Mouse (Mus musculus) midbrain, embryonic 10.5 days (tissue): ENCODE measurements at regions not wholly inside any gene's neighbourhood (a gene's known extent, or its start where the extent isn't known, plus 50 kb on each side); places are given as distances from the start of the nearest gene placed in this dataset.

Experiments
- DNase-seq: peaks from one replicate; pipeline ENCODE4 v3.0.0-alpha.2; 2017; ENCODE audit warnings: low spot score
- H3K27ac ChIP-seq: fragments of 300-500 bp; sonication (generic); replicated peaks from 2 replicates; pipeline ENCODE4 v1.5.1; 2016; ENCODE audit warnings: mild to moderate bottlenecking
- H3K27me3 ChIP-seq: fragments of 300-500 bp; sonication (generic); 2 replicates; pipeline ENCODE4 v1.6.1; 2016; ENCODE audit warnings: low read depth, mild to moderate bottlenecking; ENCODE audit not compliant: poor library complexity, severe bottlenecking
- H3K36me3 ChIP-seq: fragments of 300-500 bp; sonication (generic); 2 replicates; pipeline ENCODE4 v1.6.1; 2016; ENCODE audit warnings: mild to moderate bottlenecking, moderate library complexity
- H3K4me1 ChIP-seq: fragments of 300-500 bp; sonication (generic); 2 replicates; pipeline ENCODE4 v1.6.1; 2016
- H3K4me3 ChIP-seq: fragments of 300-500 bp; sonication (generic); 2 replicates; pipeline ENCODE4 v1.5.1; 2016; ENCODE audit warnings: mild to moderate bottlenecking, moderate library complexity
- H3K9me3 ChIP-seq: fragments of 300-500 bp; sonication (generic); replicated peaks from 2 replicates; pipeline ENCODE4 v1.6.1; 2016; ENCODE audit warnings: mild to moderate bottlenecking
- WGBS: fragments of 180-500 bp; shearing (Covaris S2); methylation state at CpG from one replicate; pipeline ENCODE4 v1.1.7; 2016; 5-methylcytosine and 5-hydroxymethylcytosine counted together

GRCm38 (mm10) chr2:9749829-9750788 is 130.9 kb upstream of the 4930412O13Rik start:
- no peak overlapping the region for H3K4me3 ChIP-seq
- DNase-seq, result no peak
- peaks cover 10% of the 10 kb centered on the region for H3K4me1 ChIP-seq
- no peaks in the 10 kb centered on the region for H3K36me3 ChIP-seq
- no peaks in the 10 kb centered on the region for H3K27me3 ChIP-seq
- no peaks in the 10 kb centered on the region for H3K9me3 ChIP-seq
- WGBS, result 48% methylated on average over 11 of the region's 11 CpGs
- H3K27ac ChIP-seq, result no peak overlapping the region

- no peaks in the 10 kb centered on the region for H3K36me3 ChIP-seq
- H3K4me1 ChIP-seq, result peaks cover 10% of the 10 kb centered on the region
- no peak for DNase-seq
- no peaks in the 10 kb centered on the region for H3K9me3 ChIP-seq
- H3K27me3 ChIP-seq, result no peaks in the 10 kb centered on the region
- no peak overlapping the region for H3K4me3 ChIP-seq
- H3K27ac ChIP-seq, result no peak overlapping the region
- WGBS, result 94% methylated on average over 7 of the region's 7 CpGs
Observed at GRCm38 (mm10) chr2:9753691-9754090, 127.4 kb upstream of the 4930412O13Rik start.

GRCm38 (mm10) chr2:9754153-9754552 is 126.9 kb upstream of the 4930412O13Rik start:
- H3K4me3 ChIP-seq, result no peak overlapping the region
- DNase-seq, result no peak
- no peak overlapping the region for H3K27ac ChIP-seq
- H3K27me3 ChIP-seq, result no peaks in the 10 kb centered on the region
- 90% methylated on average over 6 of the region's 6 CpGs for WGBS
- no peaks in the 10 kb centered on the region for H3K9me3 ChIP-seq
- peaks cover 10% of the 10 kb centered on the region for H3K4me1 ChIP-seq
- no peaks in the 10 kb centered on the region for H3K36me3 ChIP-seq

- Histone ChIP-seq H3K27ac (no peak overlapping the region), H3K9me3 (no peaks in the 10 kb centered on the region), H3K4me3 (no peak overlapping the region), H3K36me3 (no peaks in the 10 kb centered on the region), H3K4me1 (no peaks in the 10 kb centered on the region), H3K27me3 (no peaks in the 10 kb centered on the region)
- 85% methylated on average over 5 of the region's 5 CpGs for WGBS
- no peak for DNase-seq
Observed at GRCm38 (mm10) chr2:9757770-9758420, 123.2 kb upstream of the 4930412O13Rik start.

- Histone ChIP-seq H3K4me3 (no peak overlapping the region), H3K9me3 (no peaks in the 10 kb centered on the region), H3K4me1 (no peaks in the 10 kb centered on the region), H3K27ac (no peak overlapping the region), H3K36me3 (no peaks in the 10 kb centered on the region), H3K27me3 (no peaks in the 10 kb centered on the region)
- WGBS, result 88% methylated on average over 7 of the region's 7 CpGs
- DNase-seq, result no peak
Observed at GRCm38 (mm10) chr2:9758983-9759382, 122.1 kb upstream of the 4930412O13Rik start.

- Histone ChIP-seq H3K9me3 (no peaks in the 10 kb centered on the region), H3K27ac (no peak overlapping the region), H3K27me3 (no peaks in the 10 kb centered on the region), H3K36me3 (no peaks in the 10 kb centered on the region), H3K4me3 (no peak overlapping the region), H3K4me1 (no peaks in the 10 kb centered on the region)
- 88% methylated on average over 7 of the region's 7 CpGs for WGBS
- no peak for DNase-seq
Observed at GRCm38 (mm10) chr2:9759389-9760104, 121.5 kb upstream of the 4930412O13Rik start.

GRCm38 (mm10) chr2:9780159-9780558 is 100.9 kb upstream of the 4930412O13Rik start:
- Histone ChIP-seq H3K4me3 (no peak overlapping the region), H3K27ac (no peak overlapping the region), H3K4me1 (no peaks in the 10 kb centered on the region), H3K9me3 (no peaks in the 10 kb centered on the region), H3K36me3 (no peaks in the 10 kb centered on the region), H3K27me3 (no peaks in the 10 kb centered on the region)
- no peak for DNase-seq
- WGBS, result 83% methylated on average over 2 of the region's 2 CpGs

GRCm38 (mm10) chr2:9782698-9783097 is 98.4 kb upstream of the 4930412O13Rik start:
- 88% methylated on average over 3 of the region's 3 CpGs for WGBS
- Histone ChIP-seq H3K4me1 (no peaks in the 10 kb centered on the region), H3K9me3 (no peaks in the 10 kb centered on the region), H3K4me3 (no peak overlapping the region), H3K27me3 (no peaks in the 10 kb centered on the region), H3K27ac (no peak overlapping the region), H3K36me3 (no peaks in the 10 kb centered on the region)
- no peak for DNase-seq

- no peaks in the 10 kb centered on the region for H3K27me3 ChIP-seq
- no peaks in the 10 kb centered on the region for H3K9me3 ChIP-seq
- 94% methylated on average over 1 of the region's 1 CpGs for WGBS
- H3K4me3 ChIP-seq, result no peak overlapping the region
- no peak for DNase-seq
- H3K4me1 ChIP-seq, result 0 out of 2 replicates have a peak, but pooled peaks cover 4% of the 10 kb centered on the region
- no peak overlapping the region for H3K27ac ChIP-seq
- no peaks in the 10 kb centered on the region for H3K36me3 ChIP-seq
Observed at GRCm38 (mm10) chr2:9791970-9792369, 89.1 kb upstream of the 4930412O13Rik start.

- H3K4me1 ChIP-seq, result 0 out of 2 replicates have a peak, but pooled peaks cover 4% of the 10 kb centered on the region
- H3K9me3 ChIP-seq, result no peaks in the 10 kb centered on the region
- WGBS, result 87% methylated on average over 1 of the region's 1 CpGs
- H3K36me3 ChIP-seq, result no peaks in the 10 kb centered on the region
- no peak overlapping the region for H3K27ac ChIP-seq
- no peak overlapping the region for H3K4me3 ChIP-seq
- DNase-seq, result no peak
- no peaks in the 10 kb centered on the region for H3K27me3 ChIP-seq
Observed at GRCm38 (mm10) chr2:9792381-9792780, 88.7 kb upstream of the 4930412O13Rik start.

GRCm38 (mm10) chr2:9795401-9795800 is 85.7 kb upstream of the 4930412O13Rik start:
- no peaks in the 10 kb centered on the region for H3K36me3 ChIP-seq
- no peak overlapping the region for H3K27ac ChIP-seq
- 0 out of 2 replicates have a peak, but pooled peaks cover 4% of the 10 kb centered on the region for H3K4me1 ChIP-seq
- H3K27me3 ChIP-seq, result no peaks in the 10 kb centered on the region
- DNase-seq, result no peak
- no peaks in the 10 kb centered on the region for H3K9me3 ChIP-seq
- WGBS, result 80% methylated on average over 4 of the region's 4 CpGs
- H3K4me3 ChIP-seq, result no peak overlapping the region

GRCm38 (mm10) chr2:9801484-9801883 is 79.6 kb upstream of the 4930412O13Rik start:
- H3K27ac ChIP-seq, result no peak overlapping the region
- no peaks in the 10 kb centered on the region for H3K36me3 ChIP-seq
- WGBS, result 89% methylated on average over 8 of the region's 8 CpGs
- no peak overlapping the region for H3K4me3 ChIP-seq
- no peaks in the 10 kb centered on the region for H3K4me1 ChIP-seq
- H3K9me3 ChIP-seq, result no peaks in the 10 kb centered on the region
- no peaks in the 10 kb centered on the region for H3K27me3 ChIP-seq
- no peak for DNase-seq
